Mouse (Mus musculus) v-Abl transformed pro-B cells (cell line): ENCODE measurements around the gene Acer3.

ENCODE experiments used
- in situ Hi-C, 2 experiments: fragments of 400-800 bp; cut with MboI; formaldehyde crosslinking; loops; one replicate each; pipeline ENCODE4 v1.15.1; 2025; ENCODE audit not compliant: unreplicated experiment in 2 of 2

Gene Acer3

GRCm38 (mm10) chr7:98321083-98321482, at the start of gene Acer3:
Gene Acer3 (minus strand): TSS chr7:98321208.
- in situ Hi-C loops = no loop called here

- in situ Hi-C loops = no loop called here
Observed at GRCm38 (mm10) chr7:98369762-98370369, 48.9 kb upstream of the Acer3 start.

GRCm38 (mm10) chr7:98361662-98362061, 40.7 kb upstream of the Acer3 start:
- in situ Hi-C loops = no loop called here

- in situ Hi-C loops = no loop called here
Observed at GRCm38 (mm10) chr7:98361063-98361652, 40.1 kb upstream of the Acer3 start, which contains the start of gene Tsku. Gene Tsku (minus strand): TSS chr7:98361328.

- in situ Hi-C loops = no loop called here
Observed at GRCm38 (mm10) chr7:98360621-98360990, 39.6 kb upstream of the Acer3 start.

GRCm38 (mm10) chr7:98359951-98360620, 39.1 kb upstream of the Acer3 start:
- in situ Hi-C loops = no loop called here

GRCm38 (mm10) chr7:98358016-98358415, 37.0 kb upstream of the Acer3 start:
- in situ Hi-C loops = no loop called here

- in situ Hi-C loops = no loop called here
Observed at GRCm38 (mm10) chr7:98357324-98357723, 36.3 kb upstream of the Acer3 start.

GRCm38 (mm10) chr7:98354921-98355310, 33.9 kb upstream of the Acer3 start:
- in situ Hi-C loops = loop anchor here in 1 of 2 experiments (5.0 kb wide), 1 partner anchor 252 kb away; no protein-coding TSS in a partner anchor

- in situ Hi-C loops = loop anchor here in 1 of 2 experiments (5.0 kb wide), 1 partner anchor 253 kb away; no protein-coding TSS in a partner anchor
Observed at GRCm38 (mm10) chr7:98354160-98354920, 33.3 kb upstream of the Acer3 start.

- in situ Hi-C loops = loop anchor here in 1 of 2 experiments (5.0 kb wide), 1 partner anchor 254 kb away; no protein-coding TSS in a partner anchor
Observed at GRCm38 (mm10) chr7:98353616-98354015, 32.6 kb upstream of the Acer3 start.

- in situ Hi-C loops = loop anchor here in 1 of 2 experiments (5.0 kb wide), 1 partner anchor 256 kb away; no protein-coding TSS in a partner anchor
Observed at GRCm38 (mm10) chr7:98351523-98351922, 30.5 kb upstream of the Acer3 start.

GRCm38 (mm10) chr7:98349821-98350220, 28.8 kb upstream of the Acer3 start:
- in situ Hi-C loops = loop anchor here (5.0 to 10.0 kb wide), 4 partner anchors 185 to 257 kb away; no protein-coding TSS in a partner anchor

GRCm38 (mm10) chr7:98349096-98349495, 28.1 kb upstream of the Acer3 start:
- in situ Hi-C loops = loop anchor here (10.0 kb wide), 3 partner anchors 184 to 224 kb away; no protein-coding TSS in a partner anchor

GRCm38 (mm10) chr7:98348043-98348442, 27.0 kb upstream of the Acer3 start:
- in situ Hi-C loops = loop anchor here (10.0 kb wide), 3 partner anchors 183 to 223 kb away; no protein-coding TSS in a partner anchor

GRCm38 (mm10) chr7:98347471-98347870, 26.5 kb upstream of the Acer3 start:
- in situ Hi-C loops = loop anchor here (10.0 kb wide), 3 partner anchors 183 to 223 kb away; no protein-coding TSS in a partner anchor

- in situ Hi-C loops = loop anchor here (10.0 kb wide), 3 partner anchors 180 to 220 kb away; no protein-coding TSS in a partner anchor
Observed at GRCm38 (mm10) chr7:98345036-98345435, 24.0 kb upstream of the Acer3 start.

GRCm38 (mm10) chr7:98344361-98344760, 23.4 kb upstream of the Acer3 start:
- in situ Hi-C loops = loop anchor here (5.0 to 10.0 kb wide), 4 partner anchors 57 to 220 kb away; no protein-coding TSS in a partner anchor

GRCm38 (mm10) chr7:98342249-98342648, 21.2 kb upstream of the Acer3 start:
- in situ Hi-C loops = loop anchor here (5.0 to 10.0 kb wide), 4 partner anchors 55 to 217 kb away; no protein-coding TSS in a partner anchor

- in situ Hi-C loops = loop anchor here (5.0 to 10.0 kb wide), 4 partner anchors 54 to 217 kb away; no protein-coding TSS in a partner anchor
Observed at GRCm38 (mm10) chr7:98341475-98341874, 20.5 kb upstream of the Acer3 start.
